Mouse (Mus musculus): Measurements from ENCODE around the gene Borcs6. TPM values are rescaled to one million over a fixed set of nuclear protein-coding genes. Genes with fewer than 3 reads are reported as not detected.

Borcs6 gene
- polyA plus RNA-seq, 1 experiment: 16.7 TPM

DNA sequence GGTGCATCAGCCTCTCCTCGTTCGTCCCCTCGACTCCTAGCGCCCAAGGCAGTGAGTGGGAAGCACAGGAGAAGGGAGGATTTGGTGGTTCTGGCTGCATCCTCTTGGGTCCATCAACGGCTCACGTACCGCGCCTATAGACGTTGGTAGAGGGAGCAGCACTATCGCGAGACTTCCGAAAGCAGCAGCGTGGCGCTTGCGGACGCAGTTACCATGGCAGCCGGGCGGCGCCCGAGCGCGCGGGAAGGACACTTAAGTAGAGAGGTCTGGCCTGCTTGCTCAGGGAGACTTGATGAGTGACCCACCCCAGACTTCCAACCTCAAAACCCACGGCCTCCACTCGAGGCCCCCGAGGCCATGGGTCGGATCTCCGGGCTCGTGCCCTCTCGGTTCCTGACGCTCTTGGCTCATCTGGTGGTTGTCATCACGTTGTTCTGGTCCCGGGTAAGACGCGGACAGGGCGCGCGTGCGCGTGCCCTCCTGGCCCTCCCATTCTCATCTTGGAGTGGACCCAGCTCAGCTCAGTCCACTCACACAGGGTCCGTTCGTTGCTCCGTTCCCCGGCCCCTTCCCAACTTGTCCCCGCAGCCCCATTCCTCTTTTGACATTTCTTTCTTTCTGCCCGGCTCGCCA lies 11.2 kb downstream of the Borcs6 start, which contains the start of gene Tmem107:
Gene Tmem107 (plus strand): TSS at position 217 of the 633 bp plus-strand sequence.
- DNase-seq (ENCODE audit: low read depth in 1 of 2, low spot score in 2 of 2): peak; percentile 88 to 94
- Histone ChIP-seq H3K4me1 (ENCODE audit: control insufficient read depth, insufficient read depth, insufficient read length) (peaks cover 2% of the 10 kb centered on the region), H3K27me3 (ENCODE audit: control insufficient read depth, insufficient read depth, low read length) (no peaks in the 10 kb centered on the region), H3K36me3 (ENCODE audit: control insufficient read depth, insufficient read depth, low read length) (no peaks in the 10 kb centered on the region), H3K27ac (ENCODE audit: insufficient read depth, low read length) (peak within 1 kb of the TSS; percentile 80), H3K4me3 (ENCODE audit: extremely low read depth, insufficient read depth, insufficient read length) (peak within 1 kb of the TSS; percentile 69)
- under 1% methylated on average over 47 of the region's 47 CpGs for WGBS
- TF ChIP-seq POLR2A (IDR thresholded peaks at IDR 0.05; ENCODE audit: low read depth, low read length) (peak; percentile 94), CTCF (IDR thresholded peaks at IDR 0.05; ENCODE audit: extremely low read depth, insufficient read depth, insufficient read length, insufficient replicate concordance) (no peak)

DNA sequence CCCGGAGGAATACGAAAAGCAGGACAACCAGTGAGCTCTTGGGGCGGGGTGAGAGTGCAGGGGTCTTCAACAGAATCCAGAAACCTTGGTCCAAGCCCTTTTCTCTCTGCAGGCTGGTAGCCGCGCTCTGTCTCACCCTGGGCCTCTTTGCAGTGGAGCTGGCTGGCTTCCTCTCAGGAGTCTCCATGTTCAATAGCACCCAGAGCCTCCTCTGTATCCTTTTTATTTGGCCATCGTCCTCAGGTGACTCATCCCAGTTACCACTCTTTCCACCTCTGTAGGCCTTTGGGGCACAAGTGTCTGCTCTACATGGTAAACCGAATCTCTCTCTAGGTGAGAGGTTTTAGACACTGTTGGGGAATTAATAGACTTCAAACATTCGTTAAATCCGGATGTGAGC lies 11.7 kb downstream of the Borcs6 start:
- Histone ChIP-seq H3K4me1 (ENCODE audit: control insufficient read depth, insufficient read depth, insufficient read length) (no peaks in the 10 kb centered on the region; the same call in 1 of the 2 replicates), H3K36me3 (ENCODE audit: control insufficient read depth, insufficient read depth, low read length) (no peaks in the 10 kb centered on the region), H3K27me3 (ENCODE audit: control insufficient read depth, insufficient read depth, low read length) (no peaks in the 10 kb centered on the region), H3K4me3 (ENCODE audit: extremely low read depth, insufficient read depth, insufficient read length) (peak overlapping the region; percentile 69; the same call in 1 of the 2 replicates), H3K27ac (ENCODE audit: insufficient read depth, low read length) (peak overlapping the region; percentile 27; the same call in 1 of the 2 replicates)
- WGBS: 43% methylated on average over 9 of the region's 9 CpGs
- TF ChIP-seq POLR2A (IDR thresholded peaks at IDR 0.05; ENCODE audit: low read depth, low read length): no peak
- no peak for DNase-seq (ENCODE audit: low read depth in 1 of 2, low spot score in 2 of 2)

DNA sequence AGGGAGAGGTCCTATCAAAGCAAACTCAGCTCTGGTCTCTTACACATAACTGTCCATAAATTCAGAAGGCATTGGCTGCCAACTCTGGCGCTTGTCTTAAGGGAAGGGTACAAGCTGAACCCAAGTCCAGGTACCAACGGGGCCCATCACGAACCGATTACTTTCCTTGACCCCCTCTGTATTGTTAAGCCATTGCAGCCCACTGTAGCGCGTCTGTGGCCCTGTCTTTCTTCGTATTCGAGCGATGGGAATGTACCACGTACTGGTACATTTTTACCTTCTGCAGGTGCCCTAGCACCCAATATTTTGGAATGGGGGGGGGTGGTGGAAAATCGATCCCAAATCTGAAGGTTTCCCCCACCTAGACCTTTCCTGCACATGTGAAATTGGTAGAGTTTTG lies 12.7 kb downstream of the Borcs6 start:
- no peak overlapping the region for H3K27ac ChIP-seq (ENCODE audit: insufficient read depth, low read length)

DNA sequence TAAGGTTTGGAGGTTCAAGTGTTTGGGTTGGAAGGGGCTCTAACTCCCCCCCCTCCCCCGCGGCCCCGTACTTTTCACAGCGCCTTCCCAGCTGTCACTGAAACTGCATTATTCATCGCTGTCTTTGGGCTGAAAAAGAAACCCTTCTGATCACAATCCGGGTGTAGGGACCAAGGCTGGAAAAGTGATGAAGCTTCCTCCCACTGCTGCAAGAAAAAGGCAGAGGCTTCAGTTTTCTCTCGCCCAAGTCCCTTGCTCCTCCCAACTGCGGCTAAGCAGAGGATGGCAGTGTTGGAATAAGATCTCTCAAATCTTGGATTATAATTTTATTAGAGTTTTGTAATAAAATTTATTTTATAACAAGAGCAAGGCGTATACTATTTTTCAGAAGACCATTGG lies 13.1 kb downstream of the Borcs6 start:
- no peak overlapping the region for H3K4me3 ChIP-seq (ENCODE audit: extremely low read depth, insufficient read depth, insufficient read length)
- 30% methylated on average over 9 of the region's 9 CpGs for WGBS
- DNase-seq (ENCODE audit: low read depth in 1 of 2, low spot score in 2 of 2): no peak
- H3K27me3 ChIP-seq (ENCODE audit: control insufficient read depth, insufficient read depth, low read length): no peaks in the 10 kb centered on the region
- H3K36me3 ChIP-seq (ENCODE audit: control insufficient read depth, insufficient read depth, low read length): no peaks in the 10 kb centered on the region
- no peak overlapping the region for H3K27ac ChIP-seq (ENCODE audit: insufficient read depth, low read length)
- H3K4me1 ChIP-seq (ENCODE audit: control insufficient read depth, insufficient read depth, insufficient read length): no peaks in the 10 kb centered on the region; the same call in 1 of the 2 replicates
- no peak for TF ChIP-seq CTCF (IDR thresholded peaks at IDR 0.05; ENCODE audit: extremely low read depth, insufficient read depth, insufficient read length, insufficient replicate concordance)
- no peak for TF ChIP-seq POLR2A (IDR thresholded peaks at IDR 0.05; ENCODE audit: low read depth, low read length)

More for the DNA sequence above, 12.7 kb downstream of the Borcs6 start:
- DNase-seq (ENCODE audit: low read depth in 1 of 2, low spot score in 2 of 2): no peak
- 93% methylated on average over 11 of the region's 11 CpGs for WGBS
- Histone ChIP-seq H3K4me3 (ENCODE audit: extremely low read depth, insufficient read depth, insufficient read length) (no peak overlapping the region), H3K27me3 (ENCODE audit: control insufficient read depth, insufficient read depth, low read length) (no peaks in the 10 kb centered on the region), H3K36me3 (ENCODE audit: control insufficient read depth, insufficient read depth, low read length) (no peaks in the 10 kb centered on the region), H3K4me1 (ENCODE audit: control insufficient read depth, insufficient read depth, insufficient read length) (no peaks in the 10 kb centered on the region; the same call in 1 of the 2 replicates)
- TF ChIP-seq CTCF (IDR thresholded peaks at IDR 0.05; ENCODE audit: extremely low read depth, insufficient read depth, insufficient read length, insufficient replicate concordance) (no peak), POLR2A (IDR thresholded peaks at IDR 0.05; ENCODE audit: low read depth, low read length) (no peak)

DNA sequence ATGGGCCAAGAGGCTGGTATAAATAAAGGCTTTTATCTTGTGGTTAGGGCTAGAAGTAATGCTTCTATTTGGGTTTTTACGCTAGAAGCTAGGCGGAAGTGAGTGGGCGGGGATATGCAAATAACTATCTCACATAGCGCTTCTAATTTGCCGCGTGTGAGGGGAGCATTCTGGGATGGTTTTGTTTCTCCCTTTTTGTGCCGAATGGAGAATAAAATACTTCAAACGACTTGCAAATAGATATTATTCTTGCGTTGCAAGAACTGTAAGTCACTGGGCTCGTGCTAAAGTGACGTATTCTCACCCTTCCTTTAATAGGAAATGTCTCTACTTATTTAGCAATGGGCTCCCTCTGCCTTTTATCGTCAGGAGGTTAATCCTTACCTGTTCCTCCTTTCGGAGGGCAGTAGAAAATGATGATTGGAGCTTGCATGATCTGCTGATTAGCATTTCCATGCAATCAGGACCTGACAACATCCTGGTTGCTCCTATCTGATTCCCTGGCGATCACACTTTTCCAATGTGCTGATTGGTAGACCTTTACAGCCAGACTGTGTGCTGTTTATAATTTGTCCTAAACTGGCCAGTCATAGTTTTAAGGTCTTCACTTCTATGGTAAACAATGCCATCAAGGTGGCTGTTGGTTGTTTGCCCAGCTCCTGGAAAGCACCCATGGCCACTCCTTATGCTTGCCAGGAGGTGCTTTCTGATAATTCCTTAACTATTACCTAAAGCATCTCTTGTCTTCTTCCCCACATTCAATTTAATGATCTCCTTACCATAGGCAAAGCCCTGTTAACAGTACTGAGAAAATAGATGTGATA lies 13.8 kb downstream of the Borcs6 start:
- H3K27ac ChIP-seq (ENCODE audit: insufficient read depth, low read length): peak overlapping the region; percentile 82
- no peak overlapping the region for H3K4me3 ChIP-seq (ENCODE audit: extremely low read depth, insufficient read depth, insufficient read length)
- peaks cover 5% of the 10 kb centered on the region; the same call in 1 of the 2 replicates for H3K4me1 ChIP-seq (ENCODE audit: control insufficient read depth, insufficient read depth, insufficient read length)
- DNase-seq (ENCODE audit: low read depth in 1 of 2, low spot score in 2 of 2): peak; percentile 77 to 93
- WGBS: under 1% methylated on average over 14 of the region's 14 CpGs
- no peaks in the 10 kb centered on the region for H3K36me3 ChIP-seq (ENCODE audit: control insufficient read depth, insufficient read depth, low read length)
- no peaks in the 10 kb centered on the region for H3K27me3 ChIP-seq (ENCODE audit: control insufficient read depth, insufficient read depth, low read length)
- TF ChIP-seq POLR2A (IDR thresholded peaks at IDR 0.05; ENCODE audit: low read depth, low read length): peak; percentile 97
- TF ChIP-seq CTCF (IDR thresholded peaks at IDR 0.05; ENCODE audit: extremely low read depth, insufficient read depth, insufficient read length, insufficient replicate concordance): no peak

DNA sequence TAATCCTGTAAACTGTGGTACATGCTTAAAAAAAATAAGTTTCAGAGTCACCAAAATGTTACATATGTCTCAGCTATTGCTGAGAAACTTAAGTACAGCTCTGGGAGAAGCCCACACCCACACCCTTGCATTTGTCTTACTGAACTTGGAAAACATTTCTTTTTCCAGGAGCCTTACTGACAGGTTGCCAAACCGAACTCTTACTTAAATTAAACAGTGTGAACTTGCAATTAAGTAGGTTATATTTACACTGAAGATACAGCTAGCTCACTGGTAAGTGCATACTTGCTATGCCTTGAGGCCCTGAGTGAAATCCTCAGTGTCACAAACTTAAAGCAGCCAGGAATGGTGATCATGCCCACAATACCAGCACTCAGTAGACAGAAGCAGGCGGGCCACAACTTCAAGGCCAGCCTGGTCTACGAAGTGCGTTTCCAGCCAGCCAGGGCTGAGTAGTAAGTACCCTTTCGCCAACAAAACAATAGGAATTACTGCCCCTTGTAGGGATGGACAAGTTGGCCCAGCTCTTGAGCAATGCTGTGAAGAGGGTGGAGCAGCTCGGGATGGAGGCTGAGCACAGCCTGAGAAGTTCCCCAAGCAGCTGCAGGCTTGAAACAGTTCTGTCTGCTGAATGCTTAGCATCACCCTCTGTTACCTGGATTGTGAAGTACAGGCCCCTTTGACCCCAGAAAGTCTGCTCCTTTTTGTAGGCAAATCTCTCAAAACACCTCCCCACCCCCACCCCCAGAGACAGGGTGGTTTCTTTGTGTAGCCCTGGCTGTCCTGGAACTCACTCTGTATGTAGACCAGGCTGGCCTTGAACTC lies 14.6 kb downstream of the Borcs6 start:
- WGBS: 81% methylated on average over 6 of the region's 6 CpGs
- Histone ChIP-seq H3K36me3 (ENCODE audit: control insufficient read depth, insufficient read depth, low read length) (no peaks in the 10 kb centered on the region), H3K4me3 (ENCODE audit: extremely low read depth, insufficient read depth, insufficient read length) (no peak overlapping the region), H3K27me3 (ENCODE audit: control insufficient read depth, insufficient read depth, low read length) (no peaks in the 10 kb centered on the region), H3K4me1 (ENCODE audit: control insufficient read depth, insufficient read depth, insufficient read length) (peaks cover 8% of the 10 kb centered on the region; the same call in 1 of the 2 replicates), H3K27ac (ENCODE audit: insufficient read depth, low read length) (peak overlapping the region; percentile 35; the same call in 1 of the 2 replicates)
- TF ChIP-seq POLR2A (IDR thresholded peaks at IDR 0.05; ENCODE audit: low read depth, low read length) (no peak), CTCF (IDR thresholded peaks at IDR 0.05; ENCODE audit: extremely low read depth, insufficient read depth, insufficient read length, insufficient replicate concordance) (no peak)
- DNase-seq (ENCODE audit: low read depth in 1 of 2, low spot score in 2 of 2): no peak

Measured in spleen, adult 2 months (tissue).